Mouse (Mus musculus) heart, embryonic 10.5 days (tissue): ENCODE measurements at regions not wholly inside any gene's neighbourhood (a gene's known extent, or its start where the extent isn't known, plus 50 kb on each side); places are given as distances from the start of the nearest gene placed in this dataset.

Experiments used
- DNase-seq: peaks from one replicate; pipeline ENCODE4 v3.0.0-alpha.2; 2017; ENCODE audit warnings: low spot score
- H3K27ac ChIP-seq: fragments of 300-500 bp; sonication (generic); 2 replicates; pipeline ENCODE4 v1.5.1; 2016; ENCODE audit warnings: mild to moderate bottlenecking
- H3K27me3 ChIP-seq: fragments of 300-500 bp; sonication (generic); 2 replicates; pipeline ENCODE4 v1.6.1; 2016; ENCODE audit warnings: mild to moderate bottlenecking; ENCODE audit not compliant: poor library complexity, insufficient read depth, severe bottlenecking
- H3K36me3 ChIP-seq: fragments of 300-500 bp; sonication (generic); 2 replicates; pipeline ENCODE4 v1.6.1; 2016; ENCODE audit warnings: mild to moderate bottlenecking, moderate library complexity
- H3K4me1 ChIP-seq: fragments of 300-500 bp; sonication (generic); 2 replicates; pipeline ENCODE4 v1.6.1; 2016; ENCODE audit warnings: mild to moderate bottlenecking
- H3K4me3 ChIP-seq: fragments of 300-500 bp; sonication (generic); 2 replicates; pipeline ENCODE4 v1.5.1; 2016; ENCODE audit warnings: mild to moderate bottlenecking, moderate library complexity
- H3K9me3 ChIP-seq: fragments of 300-500 bp; sonication (generic); 2 replicates; pipeline ENCODE4 v1.6.1; 2016; ENCODE audit warnings: mild to moderate bottlenecking, moderate library complexity
- whole genome bisulfite sequencing: fragments of 180-500 bp; shearing (Covaris S2); methylation state at CpG from one replicate; pipeline ENCODE4 v1.1.7; 2016; 5-methylcytosine and 5-hydroxymethylcytosine counted together

GRCm38 (mm10) chr19:27553266-27553665, 123.6 kb upstream of the Pum3 start:
- Histone ChIP-seq H3K27ac (no peak overlapping the region), H3K4me3 (no peak overlapping the region), H3K27me3 (no peaks in the 10 kb centered on the region), H3K4me1 (no peaks in the 10 kb centered on the region), H3K9me3 (no peaks in the 10 kb centered on the region), H3K36me3 (no peaks in the 10 kb centered on the region)
- no peak for DNase-seq
- WGBS, result 77% methylated on average over 11 of the region's 11 CpGs

GRCm38 (mm10) chr19:27537746-27538145, 108.1 kb upstream of the Pum3 start:
- no peaks in the 10 kb centered on the region for H3K9me3 ChIP-seq
- 69% methylated on average over 3 of the region's 3 CpGs for WGBS
- no peaks in the 10 kb centered on the region for H3K36me3 ChIP-seq
- H3K4me1 ChIP-seq, result no peaks in the 10 kb centered on the region
- H3K27ac ChIP-seq, result no peak overlapping the region
- no peak overlapping the region for H3K4me3 ChIP-seq
- no peaks in the 10 kb centered on the region for H3K27me3 ChIP-seq
- no peak for DNase-seq

GRCm38 (mm10) chr19:27537066-27537465, 107.4 kb upstream of the Pum3 start:
- H3K27me3 ChIP-seq, result no peaks in the 10 kb centered on the region
- DNase-seq, result no peak
- no peak overlapping the region for H3K4me3 ChIP-seq
- H3K9me3 ChIP-seq, result no peaks in the 10 kb centered on the region
- no peaks in the 10 kb centered on the region for H3K4me1 ChIP-seq
- WGBS, result 73% methylated on average over 9 of the region's 9 CpGs
- H3K36me3 ChIP-seq, result no peaks in the 10 kb centered on the region
- no peak overlapping the region for H3K27ac ChIP-seq

- Histone ChIP-seq H3K36me3 (no peaks in the 10 kb centered on the region), H3K27ac (no peak overlapping the region), H3K27me3 (no peaks in the 10 kb centered on the region), H3K4me3 (no peak overlapping the region), H3K4me1 (no peaks in the 10 kb centered on the region), H3K9me3 (no peaks in the 10 kb centered on the region)
- no peak for DNase-seq
- WGBS, result 83% methylated on average over 6 of the region's 6 CpGs
Observed at GRCm38 (mm10) chr19:27527940-27528558, 98.4 kb upstream of the Pum3 start.

- H3K27ac ChIP-seq, result no peak overlapping the region
- 75% methylated on average over 5 of the region's 5 CpGs for WGBS
- no peaks in the 10 kb centered on the region for H3K9me3 ChIP-seq
- DNase-seq, result no peak
- no peaks in the 10 kb centered on the region for H3K27me3 ChIP-seq
- no peak overlapping the region for H3K4me3 ChIP-seq
- no peaks in the 10 kb centered on the region for H3K4me1 ChIP-seq
- no peaks in the 10 kb centered on the region for H3K36me3 ChIP-seq
Observed at GRCm38 (mm10) chr19:27519326-27520061, 89.9 kb upstream of the Pum3 start.

GRCm38 (mm10) chr19:27514267-27514666, 84.6 kb upstream of the Pum3 start:
- H3K27ac ChIP-seq, result no peak overlapping the region
- H3K4me3 ChIP-seq, result no peak overlapping the region
- no peaks in the 10 kb centered on the region for H3K36me3 ChIP-seq
- 79% methylated on average over 3 of the region's 3 CpGs for WGBS
- H3K4me1 ChIP-seq, result no peaks in the 10 kb centered on the region
- no peak for DNase-seq
- no peaks in the 10 kb centered on the region for H3K9me3 ChIP-seq
- H3K27me3 ChIP-seq, result no peaks in the 10 kb centered on the region

- 64% methylated on average over 1 of the region's 1 CpGs for WGBS
- no peaks in the 10 kb centered on the region for H3K36me3 ChIP-seq
- H3K4me1 ChIP-seq, result no peaks in the 10 kb centered on the region
- H3K4me3 ChIP-seq, result no peak overlapping the region
- H3K27ac ChIP-seq, result no peak overlapping the region
- H3K9me3 ChIP-seq, result no peaks in the 10 kb centered on the region
- no peaks in the 10 kb centered on the region for H3K27me3 ChIP-seq
- DNase-seq, result no peak
Observed at GRCm38 (mm10) chr19:27513535-27513934, 83.9 kb upstream of the Pum3 start.

- H3K9me3 ChIP-seq, result no peaks in the 10 kb centered on the region
- no peaks in the 10 kb centered on the region for H3K36me3 ChIP-seq
- H3K4me1 ChIP-seq, result no peaks in the 10 kb centered on the region
- no peak overlapping the region for H3K4me3 ChIP-seq
- DNase-seq, result no peak
- no peak overlapping the region for H3K27ac ChIP-seq
- WGBS, result 46% methylated on average over 6 of the region's 6 CpGs
- no peaks in the 10 kb centered on the region for H3K27me3 ChIP-seq
Observed at GRCm38 (mm10) chr19:27511340-27511739, 81.7 kb upstream of the Pum3 start.

GRCm38 (mm10) chr19:27509956-27510639, 80.5 kb upstream of the Pum3 start:
- Histone ChIP-seq H3K27me3 (no peaks in the 10 kb centered on the region), H3K36me3 (no peaks in the 10 kb centered on the region), H3K9me3 (no peaks in the 10 kb centered on the region), H3K4me3 (no peak overlapping the region), H3K27ac (no peak overlapping the region), H3K4me1 (no peaks in the 10 kb centered on the region)
- WGBS, result 70% methylated on average over 6 of the region's 6 CpGs
- DNase-seq, result no peak

GRCm38 (mm10) chr19:27498278-27498677, 68.7 kb upstream of the Pum3 start:
- peak; percentile 46 for DNase-seq
- no peak overlapping the region for H3K4me3 ChIP-seq
- no peak overlapping the region for H3K27ac ChIP-seq
- H3K4me1 ChIP-seq, result no peaks in the 10 kb centered on the region
- H3K9me3 ChIP-seq, result no peaks in the 10 kb centered on the region
- no peaks in the 10 kb centered on the region for H3K27me3 ChIP-seq
- WGBS, result 64% methylated on average over 4 of the region's 4 CpGs
- no peaks in the 10 kb centered on the region for H3K36me3 ChIP-seq

- WGBS, result 92% methylated on average over 8 of the region's 8 CpGs
- Histone ChIP-seq H3K27ac (no peak overlapping the region), H3K9me3 (no peaks in the 10 kb centered on the region), H3K4me3 (no peak overlapping the region), H3K4me1 (no peaks in the 10 kb centered on the region), H3K27me3 (no peaks in the 10 kb centered on the region), H3K36me3 (no peaks in the 10 kb centered on the region)
- no peak for DNase-seq
Observed at GRCm38 (mm10) chr19:27492468-27492867, 62.8 kb upstream of the Pum3 start.

GRCm38 (mm10) chr19:27491873-27492272, 62.2 kb upstream of the Pum3 start:
- H3K36me3 ChIP-seq, result no peaks in the 10 kb centered on the region
- no peak for DNase-seq
- H3K27me3 ChIP-seq, result no peaks in the 10 kb centered on the region
- H3K9me3 ChIP-seq, result no peaks in the 10 kb centered on the region
- H3K4me3 ChIP-seq, result no peak overlapping the region
- H3K27ac ChIP-seq, result no peak overlapping the region
- 85% methylated on average over 5 of the region's 5 CpGs for WGBS
- H3K4me1 ChIP-seq, result no peaks in the 10 kb centered on the region

- DNase-seq, result no peak
- 79% methylated on average over 4 of the region's 4 CpGs for WGBS
- H3K4me1 ChIP-seq, result no peaks in the 10 kb centered on the region
- no peak overlapping the region for H3K4me3 ChIP-seq
- no peaks in the 10 kb centered on the region for H3K36me3 ChIP-seq
- H3K27ac ChIP-seq, result no peak overlapping the region
- H3K27me3 ChIP-seq, result no peaks in the 10 kb centered on the region
- H3K9me3 ChIP-seq, result no peaks in the 10 kb centered on the region
Observed at GRCm38 (mm10) chr19:27489053-27489452, 59.4 kb upstream of the Pum3 start.
